In the genomic region with DNA sequence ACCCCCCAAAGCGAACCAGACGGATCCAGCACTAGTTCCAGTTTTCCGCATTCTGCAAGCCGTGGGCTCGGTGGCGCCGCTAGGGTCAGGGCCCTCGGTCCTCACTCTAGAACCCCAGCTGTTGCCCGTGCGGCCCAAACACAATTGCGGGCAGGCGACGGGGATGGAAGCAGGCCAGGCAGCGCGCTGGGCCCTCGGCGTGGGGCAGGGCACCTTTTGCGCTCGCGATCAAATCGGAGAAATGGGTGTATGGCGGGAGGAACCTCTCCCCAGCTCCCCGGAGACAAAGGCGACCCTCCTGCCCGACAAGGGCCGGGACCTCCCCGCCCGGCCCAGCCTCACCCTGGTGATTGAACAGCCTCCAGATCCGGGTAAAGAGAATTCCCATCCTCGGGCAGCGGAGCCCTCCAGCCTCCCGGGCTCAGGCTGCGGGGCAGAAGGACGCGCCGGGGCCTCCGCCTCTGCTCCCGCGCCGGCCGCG, we compare ENCODE assay signal across 8 mouse cellular contexts. TPM values are rescaled to one million over a fixed set of nuclear protein-coding genes. Genes with fewer than 3 reads are reported as not detected.
DNase-seq lines count a peak whose midpoint lies in the region; ATAC-seq and TF ChIP-seq lines count a peak whose summit lies in the region.

No protein-coding gene starts in this region.

- H3K27ac ChIP-seq in heart, embryonic 15.5 days: peak overlapping the region; percentile 80
- H3K27ac ChIP-seq in limb, embryonic 12.5 days: peak overlapping the region; percentile 93
- peak overlapping the region; percentile 67 for H3K27ac ChIP-seq in midbrain, embryonic 11.5 days (ENCODE audit: low read depth, low read length)
- H3K27ac ChIP-seq in stomach, embryonic 15.5 days: peak overlapping the region; percentile 85

- peak overlapping the region; percentile 98 for H3K4me3 ChIP-seq in C2C12 (ENCODE audit: insufficient read depth, poor library complexity, severe bottlenecking)
- peak overlapping the region; percentile 91 for H3K4me3 ChIP-seq in heart, embryonic 15.5 days
- peak overlapping the region; percentile 94 for H3K4me3 ChIP-seq in limb, embryonic 12.5 days (replicated peaks)
- peak overlapping the region; percentile 93 for H3K4me3 ChIP-seq in midbrain, embryonic 11.5 days (ENCODE audit: low read depth, low read length)
- H3K4me3 ChIP-seq in stomach, embryonic 15.5 days (replicated peaks): peak overlapping the region; percentile 96

- no peak for TF ChIP-seq CTCF in C2C12 (IDR thresholded peaks at IDR 0.05; ENCODE audit: control insufficient read depth, insufficient read depth, insufficient read length)

- H3K79me2 ChIP-seq in C2C12 (ENCODE audit: control insufficient read depth, insufficient read depth): peaks cover 54% of the 10 kb centered on the region

- no peaks in the 10 kb centered on the region for H3K9me3 ChIP-seq in heart, embryonic 15.5 days (replicated peaks)
- H3K9me3 ChIP-seq in limb, embryonic 12.5 days: no peaks in the 10 kb centered on the region
- H3K9me3 ChIP-seq in midbrain, embryonic 11.5 days (ENCODE audit: control insufficient read depth, low read length): no peaks in the 10 kb centered on the region
- H3K9me3 ChIP-seq in stomach, embryonic 15.5 days: no peaks in the 10 kb centered on the region

- H3K4me1 ChIP-seq in heart, embryonic 15.5 days (replicated peaks): peaks cover 28% of the 10 kb centered on the region
- H3K4me1 ChIP-seq in limb, embryonic 12.5 days (replicated peaks): peaks cover 23% of the 10 kb centered on the region
- peaks cover 12% of the 10 kb centered on the region; the same call in 1 of the 2 replicates for H3K4me1 ChIP-seq in midbrain, embryonic 11.5 days (ENCODE audit: control insufficient read depth, insufficient read depth, low read length)
- peaks cover 17% of the 10 kb centered on the region for H3K4me1 ChIP-seq in stomach, embryonic 15.5 days

- H3K27me3 ChIP-seq in C2C12 (ENCODE audit: control insufficient read depth, insufficient read depth, insufficient read length): no peaks in the 10 kb centered on the region
- no peaks in the 10 kb centered on the region for H3K27me3 ChIP-seq in heart, embryonic 15.5 days
- no peaks in the 10 kb centered on the region for H3K27me3 ChIP-seq in limb, embryonic 12.5 days
- no peaks in the 10 kb centered on the region for H3K27me3 ChIP-seq in midbrain, embryonic 11.5 days (ENCODE audit: control insufficient read depth, insufficient read depth, low read length)
- H3K27me3 ChIP-seq in stomach, embryonic 15.5 days (replicated peaks): no peaks in the 10 kb centered on the region

- peaks cover 53% of the 10 kb centered on the region for H3K79me3 ChIP-seq in C2C12 (ENCODE audit: low read depth)

- peak overlapping the region; percentile 85 for H3K9ac ChIP-seq in heart, embryonic 15.5 days
- H3K9ac ChIP-seq in limb, embryonic 12.5 days (replicated peaks): peak overlapping the region; percentile 96
- peak overlapping the region; percentile 93 for H3K9ac ChIP-seq in midbrain, embryonic 11.5 days (ENCODE audit: low read length)
- H3K9ac ChIP-seq in stomach, embryonic 15.5 days: peak overlapping the region; percentile 95

- peak; percentile 69 for DNase-seq in adrenal gland, postnatal 14 days
- DNase-seq in adrenal gland, adult 2 months: no peak
- peak; percentile 70 for DNase-seq in embryo, embryonic 10 days (ENCODE audit: low spot score)
- DNase-seq in midbrain, embryonic 11.5 days (ENCODE audit: low spot score, missing footprints): peak; percentile 95

- peak overlapping the region; percentile 96 for H3ac ChIP-seq in C2C12 (ENCODE audit: control insufficient read depth, insufficient read length, low read depth)

- H3K4me2 ChIP-seq in heart, embryonic 15.5 days: peak overlapping the region; percentile 57
- H3K4me2 ChIP-seq in limb, embryonic 12.5 days: peak overlapping the region; percentile 68
- peak overlapping the region; percentile 57 for H3K4me2 ChIP-seq in midbrain, embryonic 11.5 days
- peak overlapping the region; percentile 57 for H3K4me2 ChIP-seq in stomach, embryonic 15.5 days

- under 1% methylated on average over 34 of the region's 42 CpGs for WGBS in heart, embryonic 15.5 days
- under 1% methylated on average over 42 of the region's 42 CpGs for WGBS in limb, embryonic 12.5 days
- WGBS in midbrain, embryonic 11.5 days: under 1% methylated on average over 42 of the region's 42 CpGs
- WGBS in stomach, embryonic 15.5 days: under 1% methylated on average over 40 of the region's 42 CpGs

- peaks cover 3% of the 10 kb centered on the region for H3K36me3 ChIP-seq in C2C12 (ENCODE audit: control insufficient read depth, insufficient read depth)
- H3K36me3 ChIP-seq in heart, embryonic 15.5 days: no peaks in the 10 kb centered on the region
- H3K36me3 ChIP-seq in limb, embryonic 12.5 days: no peaks in the 10 kb centered on the region
- H3K36me3 ChIP-seq in midbrain, embryonic 11.5 days (ENCODE audit: control insufficient read depth, insufficient read depth, low read length): no peaks in the 10 kb centered on the region
- no peaks in the 10 kb centered on the region for H3K36me3 ChIP-seq in stomach, embryonic 15.5 days

- peak; percentile 68 for ATAC-seq in heart, embryonic 15.5 days (replicated peaks; ENCODE audit: insufficient number of reproducible peaks, insufficient read depth, low FRiP score, low read depth)
- peak; percentile 83 for ATAC-seq in limb, embryonic 12.5 days (ENCODE audit: insufficient number of reproducible peaks, insufficient read depth, low FRiP score, low TSS enrichment, low read depth)
- peak; percentile 91 for ATAC-seq in midbrain, embryonic 11.5 days (ENCODE audit: low FRiP score)
- peak; percentile 59 for ATAC-seq in stomach, embryonic 15.5 days (ENCODE audit: insufficient read depth, low FRiP score, low read depth)

TF ChIP-seq in C2C12, 6 proteins besides CTCF, POLR2A, EP300 and RAD21:
- TF ChIP-seq MYOD1 (IDR thresholded peaks at IDR 0.05; ENCODE audit: control insufficient read depth, insufficient read length, low read depth) (no peak), USF1 (IDR thresholded peaks at IDR 0.05; ENCODE audit: low read depth) (no peak), FOSL1 (IDR thresholded peaks at IDR 0.05; ENCODE audit: insufficient read depth, low read length, poor library complexity, severe bottlenecking) (no peak), MYOG (IDR thresholded peaks at IDR 0.05; ENCODE audit: control insufficient read depth, extremely low read depth, insufficient read length) (no peak), CEBPB (IDR thresholded peaks at IDR 0.05; ENCODE audit: low read depth) (no peak), MAX (IDR thresholded peaks at IDR 0.05) (no peak)

RNA-seq across cellular contexts. Expression of a gene that starts 0.4 kb away (rescaled TPM):
- total RNA-seq in adrenal gland, postnatal 14 days (2021): 48.4 and 49.6 TPM in 2 replicates
- 10 to 100 TPM; 43.1 to 53.7 TPM for total RNA-seq in adrenal gland, adult 2 months (2021)
- polyA plus RNA-seq in adrenal gland, adult 2 months (2012; rRNA removed): 4.4 and 5.6 TPM in 2 replicates
- 8.8 TPM for polyA plus RNA-seq in C2C12 (2012; fragmentation: generic; extraction: Trizol)
- 42.2 and 45.2 TPM in 2 replicates for polyA plus RNA-seq in heart, embryonic 15.5 days (2015; fragmentation: Nextera tagmentation; extraction: Ambion mirVana)
- 62.9 and 71.7 TPM in 2 replicates for polyA plus RNA-seq in limb, embryonic 12.5 days (2016; fragmentation: Nextera tagmentation; extraction: Ambion mirVana)
- polyA plus RNA-seq in midbrain, embryonic 11.5 days (2014; fragmentation: Nextera tagmentation; extraction: Ambion mirVana): 77.9 and 79.1 TPM in 2 replicates
- 35.9 and 37.1 TPM in 2 replicates for polyA plus RNA-seq in stomach, embryonic 15.5 days (2015; fragmentation: Nextera tagmentation; extraction: Ambion mirVana)

RNA-seq across cellular contexts. Expression of a gene that starts 46.0 kb away (rescaled TPM):
- 1.2 and 1.4 TPM in 2 replicates for total RNA-seq in adrenal gland, postnatal 14 days (2021)
- 10 to 100 TPM in 1 of 2 experiments, under 1 TPM in 1; 0.55 to 18.6 TPM for total RNA-seq in adrenal gland, adult 2 months (2021)
- 0.59 and 0.65 TPM in 2 replicates for polyA plus RNA-seq in adrenal gland, adult 2 months (2012; rRNA removed)
- polyA plus RNA-seq in C2C12 (2012; fragmentation: generic; extraction: Trizol): 0.14 TPM
- polyA plus RNA-seq in heart, embryonic 15.5 days (2015; fragmentation: Nextera tagmentation; extraction: Ambion mirVana): 2.5 and 3.9 TPM in 2 replicates
- 43.4 and 46.7 TPM in 2 replicates for polyA plus RNA-seq in limb, embryonic 12.5 days (2016; fragmentation: Nextera tagmentation; extraction: Ambion mirVana)
- polyA plus RNA-seq in midbrain, embryonic 11.5 days (2014; fragmentation: Nextera tagmentation; extraction: Ambion mirVana): 0.11 and 0.29 TPM in 2 replicates
- 1.4 and 4.3 TPM in 2 replicates for polyA plus RNA-seq in stomach, embryonic 15.5 days (2015; fragmentation: Nextera tagmentation; extraction: Ambion mirVana)
